Mouse (Mus musculus) adrenal gland, postnatal 0 days (tissue): ENCODE measurements around the gene Itgb1bp1. TPM values are rescaled to one million over a fixed set of nuclear protein-coding genes. Genes with fewer than 3 reads are reported as not detected.

Experiments used
- polyA plus RNA-seq: library from polyadenylated mRNA; unstranded; fragments of >200 nt; fragmentation: Nextera tagmentation; extraction: Ambion mirVana; gene quantifications from 2 replicates; pipeline ENCODE4 v1.2.1, GENCODE M21; 2015

The Itgb1bp1 gene
- polyA plus RNA-seq, result 83.5 and 85.5 TPM in 2 replicates

DNA sequence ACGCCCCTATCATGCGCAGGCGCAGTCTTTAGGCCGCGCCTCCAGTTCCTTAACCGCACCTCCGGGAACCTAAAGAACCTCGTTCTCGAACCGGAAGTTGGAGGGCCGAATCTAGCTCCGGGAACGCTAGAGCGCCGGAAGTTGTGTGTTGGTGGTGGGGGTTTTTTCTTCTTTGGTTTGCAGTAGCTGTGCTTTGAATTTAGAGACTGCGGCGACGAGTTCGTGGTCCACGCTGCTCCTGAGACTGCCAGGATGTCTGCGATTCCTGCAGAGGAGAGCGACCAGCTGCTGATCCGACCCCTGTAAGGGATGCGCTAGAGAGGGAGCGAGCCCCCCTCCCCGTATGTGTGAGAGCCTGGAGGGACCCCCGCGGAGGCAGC lies at the start of gene Itgb1bp1:
Gene Itgb1bp1, minus strand, starts transcription at position 42 of the 380 bp plus-strand sequence.

GRCm38 (mm10) chr12:21315923-21316868 lies 30.1 kb upstream of the Itgb1bp1 start, which contains the start of gene Iah1:
Gene Iah1 (plus strand): TSS chr12:21316389.

GRCm38 (mm10) chr12:21284761-21285441 lies 1.2 kb downstream of the Itgb1bp1 start, which contains the start of gene Cpsf3:
Gene Cpsf3 (plus strand): TSS chr12:21285391.

Other genes with a start within 250 kb of the Itgb1bp1 start
- 50.5 and 71.9 TPM in 2 replicates for gene Cpsf3, start 893 bp downstream of the Itgb1bp1 start, polyA plus RNA-seq
- 81.2 and 98.0 TPM in 2 replicates for gene Iah1, start 30.1 kb upstream of the Itgb1bp1 start, polyA plus RNA-seq
- 23.9 and 32.5 TPM in 2 replicates for gene Adam17, start 87.3 kb upstream of the Itgb1bp1 start, polyA plus RNA-seq
- gene Ywhaq, start 131.4 kb upstream of the Itgb1bp1 start, polyA plus RNA-seq, result 400 and 427 TPM in 2 replicates